Mouse (Mus musculus) gastrocnemius, adult 8-10 months (tissue): Measurements from ENCODE around the gene Kcnn3. TPM values are rescaled to one million over a fixed set of nuclear protein-coding genes. Genes with fewer than 3 reads are reported as not detected.

Experiments used
- total RNA-seq, 4 experiments: library from RNA; stranded (reverse); gene quantifications; 2 replicates each; pipeline ENCODE4 v1.2.4; 2022

Gene Kcnn3
- total RNA-seq, 4 experiments from 2014 or later, result 1.3 to 2.3 (median 1.8) TPM

Other genes with a start within 250 kb of the Kcnn3 start
- gene Slc50a1, start 249.6 kb upstream of the Kcnn3 start, total RNA-seq, result 1 to 10 TPM; 6.3 to 9.0 (median 7.7) TPM
- 10 to 100 TPM in 1 of 4 experiments, 1 to 10 TPM in 3; 8.7 to 10.8 (median 8.8) TPM for gene Efna1, start 239.0 kb upstream of the Kcnn3 start, total RNA-seq
- gene Efna3, start 197.2 kb upstream of the Kcnn3 start, total RNA-seq, result not detected
- not detected for gene Efna4, start 182.1 kb upstream of the Kcnn3 start, total RNA-seq
- gene Adam15, start 170.2 kb upstream of the Kcnn3 start, total RNA-seq, result 10 to 100 TPM; 13.0 to 17.0 (median 16.4) TPM
- gene Dcst2, start 158.2 kb upstream of the Kcnn3 start, total RNA-seq, result under 1 TPM in 1 of 4 experiments, not detected in 3; 0.13 TPM
- not detected for gene Dcst1, start 154.9 kb upstream of the Kcnn3 start, total RNA-seq
- 10 to 100 TPM; 24.0 to 29.5 (median 27.7) TPM for gene Zbtb7b, start 125.4 kb upstream of the Kcnn3 start, total RNA-seq
- 1 to 10 TPM in 1 of 4 experiments, not detected in 3; 2.8 TPM for gene Lenep, start 117.4 kb upstream of the Kcnn3 start, total RNA-seq
- 10 to 100 TPM; 37.8 to 46.1 (median 41.6) TPM for gene Flad1, start 108.3 kb upstream of the Kcnn3 start, total RNA-seq
- 1 to 10 TPM; 2.3 to 3.4 (median 2.6) TPM for gene Cks1b, start 101.8 kb upstream of the Kcnn3 start, total RNA-seq
- 10 to 100 TPM; 14.1 to 20.6 (median 17.7) TPM for gene Shc1, start 101.7 kb upstream of the Kcnn3 start, total RNA-seq
- 10 to 100 TPM in 3 of 4 experiments, 1 to 10 TPM in 1; 9.2 to 12.3 (median 10.1) TPM for gene Pygo2, start 90.0 kb upstream of the Kcnn3 start, total RNA-seq
- 100 to 1,000 TPM; 248 to 302 (median 260) TPM for gene Pbxip1, start 83.5 kb upstream of the Kcnn3 start, total RNA-seq
- gene Pmvk, start 65.6 kb upstream of the Kcnn3 start, total RNA-seq, result 1 to 10 TPM; 4.8 to 8.6 (median 6.6) TPM
- gene Adar, start 194.9 kb downstream of the Kcnn3 start, total RNA-seq, result 1 to 10 TPM; 1.4 to 2.2 (median 1.8) TPM
- under 1 TPM; 0.09 to 0.27 (median 0.15) TPM for gene Chrnb2, start 244.5 kb downstream of the Kcnn3 start, total RNA-seq